Mouse (Mus musculus): Measurements from ENCODE around the gene Pcnx2.

Pcnx2 gene

GRCm38 (mm10) chr8:125819797-125820196 is 78.3 kb downstream of the Pcnx2 start:
- DNase-seq (ENCODE audit: low spot score): no peak

GRCm38 (mm10) chr8:125818796-125819195 is 79.3 kb downstream of the Pcnx2 start:
- no peak for DNase-seq (ENCODE audit: low spot score)

GRCm38 (mm10) chr8:125816742-125817141 is 81.4 kb downstream of the Pcnx2 start:
- DNase-seq (ENCODE audit: low spot score): no peak

GRCm38 (mm10) chr8:125808826-125809225 is 89.3 kb downstream of the Pcnx2 start:
- DNase-seq (ENCODE audit: low spot score): no peak

- no peak for DNase-seq (ENCODE audit: low spot score)
Measured at GRCm38 (mm10) chr8:125807905-125808310, 90.2 kb downstream of the Pcnx2 start.

GRCm38 (mm10) chr8:125806459-125806858 is 91.7 kb downstream of the Pcnx2 start:
- DNase-seq (ENCODE audit: low spot score): no peak

- no peak for DNase-seq (ENCODE audit: low spot score)
Measured at GRCm38 (mm10) chr8:125796970-125797369, 101.1 kb downstream of the Pcnx2 start.

- DNase-seq (ENCODE audit: low spot score): no peak
Measured at GRCm38 (mm10) chr8:125795341-125795740, 102.8 kb downstream of the Pcnx2 start.

- no peak for DNase-seq (ENCODE audit: low spot score)
Measured at GRCm38 (mm10) chr8:125792816-125793455, 105.2 kb downstream of the Pcnx2 start.

- no peak for DNase-seq (ENCODE audit: low spot score)
Measured at GRCm38 (mm10) chr8:125786886-125787285, 111.2 kb downstream of the Pcnx2 start.

- DNase-seq (ENCODE audit: low spot score): no peak
Measured at GRCm38 (mm10) chr8:125782161-125782560, 116.0 kb downstream of the Pcnx2 start.

- no peak for DNase-seq (ENCODE audit: low spot score)
Measured at GRCm38 (mm10) chr8:125779656-125780055, 118.5 kb downstream of the Pcnx2 start.

- DNase-seq (ENCODE audit: low spot score): no peak
Measured at GRCm38 (mm10) chr8:125778919-125779318, 119.2 kb downstream of the Pcnx2 start.

- no peak for DNase-seq (ENCODE audit: low spot score)
Measured at GRCm38 (mm10) chr8:125777478-125778164, 120.5 kb downstream of the Pcnx2 start.

GRCm38 (mm10) chr8:125776800-125777199 is 121.3 kb downstream of the Pcnx2 start:
- DNase-seq (ENCODE audit: low spot score): no peak

- DNase-seq (ENCODE audit: low spot score): no peak
Measured at GRCm38 (mm10) chr8:125776314-125776713, 121.8 kb downstream of the Pcnx2 start.

- no peak for DNase-seq (ENCODE audit: low spot score)
Measured at GRCm38 (mm10) chr8:125775031-125775430, 123.1 kb downstream of the Pcnx2 start.

GRCm38 (mm10) chr8:125773281-125773803 is 124.8 kb downstream of the Pcnx2 start:
- no peak for DNase-seq (ENCODE audit: low spot score)

- no peak for DNase-seq (ENCODE audit: low spot score)
Measured at GRCm38 (mm10) chr8:125772300-125772699, 125.8 kb downstream of the Pcnx2 start.

- DNase-seq (ENCODE audit: low spot score): no peak
Measured at GRCm38 (mm10) chr8:125768079-125768478, 130.0 kb downstream of the Pcnx2 start.

- DNase-seq (ENCODE audit: low spot score): no peak
Measured at GRCm38 (mm10) chr8:125763066-125763786, 134.9 kb downstream of the Pcnx2 start.

GRCm38 (mm10) chr8:125759022-125759421 is 139.1 kb downstream of the Pcnx2 start:
- peak; percentile 28 for DNase-seq (ENCODE audit: low spot score)

GRCm38 (mm10) chr8:125757106-125757496 is 141.0 kb downstream of the Pcnx2 start:
- no peak for DNase-seq (ENCODE audit: low spot score)
